Mouse (Mus musculus) testis, adult 2 months (tissue): ENCODE results near the gene Dennd4a.

Experiments used
- CTCF ChIP-seq: fragments of 200-500 bp; IDR thresholded peaks from 2 replicates; pipeline ENCODE4 v1.5.1; 2012; ENCODE audit warnings: low read depth, mild to moderate bottlenecking, inconsistent platforms, low read length, moderate library complexity; ENCODE audit not compliant: control insufficient read depth, insufficient read depth, insufficient replicate concordance
- POLR2A ChIP-seq: fragments of 200-500 bp; IDR thresholded peaks from 2 replicates; pipeline ENCODE4 v1.6.1; 2012; ENCODE audit warnings: low read depth, mild to moderate bottlenecking, inconsistent platforms, low read length, moderate library complexity; ENCODE audit not compliant: control insufficient read depth

DNA sequence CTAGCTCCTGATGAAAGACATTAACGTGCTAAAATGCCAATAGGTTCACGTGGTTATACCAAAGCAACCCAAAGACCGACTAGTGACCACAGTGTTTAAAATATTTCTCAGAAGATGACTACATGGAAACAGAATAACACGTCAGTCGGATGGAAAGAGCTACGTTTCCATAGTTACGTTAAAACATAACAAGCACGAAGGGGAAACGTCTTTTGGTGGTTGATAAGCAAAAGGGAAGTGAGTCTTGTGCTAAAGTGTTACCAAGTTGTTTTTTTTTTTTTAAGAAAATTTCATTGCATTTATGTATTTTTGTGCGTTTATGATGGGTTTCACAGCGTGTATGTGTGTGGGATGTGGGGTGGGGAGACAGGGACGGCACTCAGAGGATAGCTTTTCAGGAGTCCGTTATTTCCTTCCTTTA is 21.8 kb upstream of the Dennd4a start:
- no peak for TF ChIP-seq CTCF
- TF ChIP-seq POLR2A: no peak
